Mouse (Mus musculus): ENCODE data around the gene Odf3l1. TPM values are rescaled to one million over a fixed set of nuclear protein-coding genes. Genes with fewer than 3 reads are reported as not detected.

Odf3l1 gene
- polyA plus RNA-seq, 1 experiment from 2014 or later = 1.7 TPM

DNA sequence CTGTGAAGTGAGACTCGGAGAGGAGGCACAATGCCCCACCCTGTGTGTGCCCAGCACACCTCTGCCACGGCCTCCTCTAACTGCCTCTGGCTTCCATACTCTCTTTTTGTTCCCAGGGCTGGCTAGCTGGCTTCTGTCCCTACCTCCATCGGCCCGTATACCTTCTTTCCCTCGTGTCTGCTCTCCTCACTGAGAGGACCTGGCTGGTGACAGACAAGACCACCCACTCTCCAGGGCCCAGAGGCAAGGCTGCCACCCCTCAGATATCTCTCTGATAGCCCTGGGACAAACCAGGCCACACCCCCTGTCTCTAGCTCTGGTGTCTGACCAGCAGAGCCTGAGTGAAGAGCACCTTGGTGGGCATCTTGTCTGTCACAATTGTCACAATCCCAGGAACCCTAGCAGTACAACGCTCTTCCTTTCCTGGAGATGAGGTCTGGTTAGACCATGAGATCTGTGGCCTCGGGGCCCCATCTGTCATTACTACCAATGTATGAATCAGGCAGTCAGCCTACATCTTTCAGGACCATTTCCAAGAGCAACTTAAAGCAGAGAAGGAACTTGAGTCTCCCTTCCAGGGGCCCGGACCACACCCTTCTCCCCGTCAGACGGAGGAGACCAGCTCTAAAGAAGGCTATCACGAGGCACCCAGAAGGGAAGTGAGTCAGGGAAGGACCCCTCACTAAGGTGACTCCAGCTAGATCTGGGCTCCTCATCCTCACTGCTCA is 1.4 kb upstream of the Odf3l1 start:
- Histone ChIP-seq H3K4me2 (ENCODE audit: low read depth, low read length) (peak overlapping the region; percentile 71), H3K9ac (ENCODE audit: low read depth, low read length) (peak overlapping the region; percentile 77), H3K27me3 (replicated peaks; ENCODE audit: control insufficient read depth, insufficient read depth, low read length) (no peaks in the 10 kb centered on the region), H3K9me3 (ENCODE audit: control insufficient read depth, low read length) (no peaks in the 10 kb centered on the region), H3K4me1 (ENCODE audit: control insufficient read depth, insufficient read depth, low read length) (peaks cover 70% of the 10 kb centered on the region), H3K36me3 (ENCODE audit: control insufficient read depth, insufficient read depth, low read length) (no peaks in the 10 kb centered on the region), H3K27ac (replicated peaks; ENCODE audit: low read depth, low read length) (peak overlapping the region; percentile 34; the same call in 1 of the 2 replicates), H3K4me3 (ENCODE audit: low read depth, low read length) (peak overlapping the region; percentile 57)
- DNase-seq (ENCODE audit: low spot score) (no peak), ATAC-seq (ENCODE audit: low read depth) (no peak)
- 47% methylated on average over 11 of the region's 11 CpGs for WGBS

GRCm38 (mm10) chr9:56864832-56865231 is 353 bp upstream of the Odf3l1 start, which contains the start of gene Cspg4:
Gene Cspg4 (plus strand): TSS chr9:56865033.
- ATAC-seq (ENCODE audit: low read depth) (peak; percentile 56), DNase-seq (ENCODE audit: low spot score) (peak; percentile 83)
- Histone ChIP-seq H3K4me1 (ENCODE audit: control insufficient read depth, insufficient read depth, low read length) (peaks cover 65% of the 10 kb centered on the region), H3K36me3 (ENCODE audit: control insufficient read depth, insufficient read depth, low read length) (no peaks in the 10 kb centered on the region), H3K4me3 (ENCODE audit: low read depth, low read length) (peak within 1 kb of the TSS; percentile 57), H3K9me3 (ENCODE audit: control insufficient read depth, low read length) (no peaks in the 10 kb centered on the region), H3K4me2 (ENCODE audit: low read depth, low read length) (peak within 1 kb of the TSS; percentile 71), H3K9ac (ENCODE audit: low read depth, low read length) (peak within 1 kb of the TSS; percentile 77), H3K27ac (replicated peaks; ENCODE audit: low read depth, low read length) (peak within 1 kb of the TSS; percentile 34), H3K27me3 (replicated peaks; ENCODE audit: control insufficient read depth, insufficient read depth, low read length) (no peaks in the 10 kb centered on the region)
- WGBS = 1% methylated on average over 11 of the region's 24 CpGs

DNA sequence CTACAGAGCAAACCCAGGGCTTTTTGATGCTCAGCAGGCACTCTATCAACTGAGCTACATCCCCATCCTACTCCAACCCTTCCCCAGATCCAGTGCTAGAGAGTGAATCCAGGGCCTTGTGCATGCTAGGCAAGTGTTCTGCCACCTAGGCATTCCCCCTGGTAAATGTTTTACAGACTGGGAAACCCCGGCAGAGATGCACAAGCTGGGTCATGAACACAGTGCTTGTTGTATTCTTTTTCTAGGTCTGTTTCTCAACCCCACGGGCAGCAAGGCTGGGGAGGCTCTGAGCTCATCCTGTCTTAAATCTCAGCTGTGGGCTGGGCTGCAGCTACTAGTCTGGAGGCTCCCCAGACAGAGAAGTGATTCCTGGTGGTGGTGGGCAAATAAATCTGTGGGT is 1.6 kb downstream of the Odf3l1 start:
- no peak for ATAC-seq (ENCODE audit: low read depth)
- H3K36me3 ChIP-seq (ENCODE audit: control insufficient read depth, insufficient read depth, low read length) = no peaks in the 10 kb centered on the region
- no peaks in the 10 kb centered on the region for H3K27me3 ChIP-seq (replicated peaks; ENCODE audit: control insufficient read depth, insufficient read depth, low read length)
- no peak overlapping the region for H3K27ac ChIP-seq (replicated peaks; ENCODE audit: low read depth, low read length)
- H3K9ac ChIP-seq (ENCODE audit: low read depth, low read length) = no peak overlapping the region
- H3K4me1 ChIP-seq (ENCODE audit: control insufficient read depth, insufficient read depth, low read length) = peaks cover 46% of the 10 kb centered on the region
- H3K4me2 ChIP-seq (ENCODE audit: low read depth, low read length) = no peak overlapping the region
- no peak overlapping the region for H3K4me3 ChIP-seq (ENCODE audit: low read depth, low read length)
- WGBS = 27% methylated on average over 2 of the region's 2 CpGs
- DNase-seq (ENCODE audit: low spot score) = no peak
- H3K9me3 ChIP-seq (ENCODE audit: control insufficient read depth, low read length) = no peaks in the 10 kb centered on the region

DNA sequence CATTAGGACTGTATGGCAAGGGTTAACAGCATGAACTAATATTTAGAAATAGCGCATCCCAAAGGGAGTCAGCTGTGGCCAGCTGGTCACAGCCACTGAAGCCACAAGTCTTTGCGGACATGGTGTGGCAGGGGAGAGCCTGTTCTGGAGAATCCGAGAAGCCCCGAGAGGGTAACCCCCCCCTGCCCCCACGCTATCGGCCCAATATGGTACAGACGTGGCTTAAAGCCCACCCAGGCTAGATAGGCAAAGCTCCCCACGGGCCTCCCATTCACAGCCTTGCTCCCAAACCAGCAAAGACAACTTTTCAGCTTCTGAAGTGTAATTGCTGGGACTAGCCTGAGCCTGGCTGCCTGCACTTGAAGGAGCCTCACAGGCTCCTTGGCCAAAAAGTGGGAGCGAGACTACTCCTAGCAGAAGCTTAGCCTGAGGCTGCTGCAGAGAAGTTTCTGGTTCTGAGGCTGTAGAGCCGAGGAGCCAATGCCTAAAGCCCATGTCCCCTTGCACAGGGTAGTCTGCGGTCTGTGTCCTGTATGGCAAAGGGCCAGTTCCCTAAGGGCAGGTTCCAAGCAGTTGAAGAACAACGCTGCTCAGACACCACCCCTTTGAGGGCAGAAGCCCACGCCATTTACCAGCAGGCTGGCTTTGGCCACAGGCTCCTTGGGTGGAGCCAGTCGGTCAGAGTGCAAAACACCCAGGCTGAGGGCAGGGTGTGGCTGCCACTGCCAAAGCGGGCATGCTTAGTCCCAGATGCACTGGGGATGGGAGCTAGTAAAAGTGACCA is 3.8 kb downstream of the Odf3l1 start:
- no peaks in the 10 kb centered on the region for H3K27me3 ChIP-seq (replicated peaks; ENCODE audit: control insufficient read depth, insufficient read depth, low read length)
- ATAC-seq (ENCODE audit: low read depth) (peak; percentile 16; the same call in 1 of the 2 replicates), DNase-seq (ENCODE audit: low spot score) (peak; percentile 50)
- WGBS = 37% methylated on average over 14 of the region's 15 CpGs
- H3K9ac ChIP-seq (ENCODE audit: low read depth, low read length) = no peak overlapping the region
- H3K36me3 ChIP-seq (ENCODE audit: control insufficient read depth, insufficient read depth, low read length) = no peaks in the 10 kb centered on the region
- H3K9me3 ChIP-seq (ENCODE audit: control insufficient read depth, low read length) = no peaks in the 10 kb centered on the region
- H3K4me1 ChIP-seq (ENCODE audit: control insufficient read depth, insufficient read depth, low read length) = peaks cover 27% of the 10 kb centered on the region
- no peak overlapping the region for H3K4me2 ChIP-seq (ENCODE audit: low read depth, low read length)
- H3K4me3 ChIP-seq (ENCODE audit: low read depth, low read length) = no peak overlapping the region
- H3K27ac ChIP-seq (replicated peaks; ENCODE audit: low read depth, low read length) = peak overlapping the region; percentile 34

- no peak for ATAC-seq (ENCODE audit: low read depth)
- Histone ChIP-seq H3K27me3 (replicated peaks; ENCODE audit: control insufficient read depth, insufficient read depth, low read length) (no peaks in the 10 kb centered on the region), H3K36me3 (ENCODE audit: control insufficient read depth, insufficient read depth, low read length) (no peaks in the 10 kb centered on the region), H3K27ac (replicated peaks; ENCODE audit: low read depth, low read length) (peak overlapping the region; percentile 34; the same call in 1 of the 2 replicates), H3K4me1 (ENCODE audit: control insufficient read depth, insufficient read depth, low read length) (peaks cover 24% of the 10 kb centered on the region), H3K4me3 (ENCODE audit: low read depth, low read length) (no peak overlapping the region), H3K4me2 (ENCODE audit: low read depth, low read length) (no peak overlapping the region), H3K9ac (ENCODE audit: low read depth, low read length) (no peak overlapping the region), H3K9me3 (ENCODE audit: control insufficient read depth, low read length) (no peaks in the 10 kb centered on the region)
- 72% methylated on average over 3 of the region's 3 CpGs for WGBS
- no peak for DNase-seq (ENCODE audit: low spot score)
Measured at GRCm38 (mm10) chr9:56860035-56860434, 4.4 kb downstream of the Odf3l1 start.

GRCm38 (mm10) chr9:56857463-56857862 is 7.0 kb downstream of the Odf3l1 start:
- DNase-seq (ENCODE audit: low spot score) (no peak), ATAC-seq (ENCODE audit: low read depth) (no peak)
- no peak overlapping the region for H3K27ac ChIP-seq (replicated peaks; ENCODE audit: low read depth, low read length)
- H3K9me3 ChIP-seq (ENCODE audit: control insufficient read depth, low read length) = no peaks in the 10 kb centered on the region
- no peaks in the 10 kb centered on the region for H3K27me3 ChIP-seq (replicated peaks; ENCODE audit: control insufficient read depth, insufficient read depth, low read length)
- H3K36me3 ChIP-seq (ENCODE audit: control insufficient read depth, insufficient read depth, low read length) = no peaks in the 10 kb centered on the region
- no peak overlapping the region for H3K4me3 ChIP-seq (ENCODE audit: low read depth, low read length)
- H3K9ac ChIP-seq (ENCODE audit: low read depth, low read length) = no peak overlapping the region
- WGBS = 33% methylated on average over 3 of the region's 3 CpGs
- no peak overlapping the region for H3K4me2 ChIP-seq (ENCODE audit: low read depth, low read length)
- peaks cover 5% of the 10 kb centered on the region; the same call in 1 of the 2 replicates for H3K4me1 ChIP-seq (ENCODE audit: control insufficient read depth, insufficient read depth, low read length)

- H3K27me3 ChIP-seq (replicated peaks; ENCODE audit: control insufficient read depth, insufficient read depth, low read length) = no peaks in the 10 kb centered on the region
- H3K9me3 ChIP-seq (ENCODE audit: control insufficient read depth, low read length) = no peaks in the 10 kb centered on the region
- ATAC-seq (ENCODE audit: low read depth) = peak; percentile 88
- H3K27ac ChIP-seq (replicated peaks; ENCODE audit: low read depth, low read length) = peak overlapping the region; percentile 79; the same call in 1 of the 2 replicates
- H3K36me3 ChIP-seq (ENCODE audit: control insufficient read depth, insufficient read depth, low read length) = no peaks in the 10 kb centered on the region
- peak overlapping the region; percentile 46 for H3K9ac ChIP-seq (ENCODE audit: low read depth, low read length)
- peak; percentile 86 for DNase-seq (ENCODE audit: low spot score)
- peak overlapping the region; percentile 28 for H3K4me2 ChIP-seq (ENCODE audit: low read depth, low read length)
- WGBS = 28% methylated on average over 11 of the region's 11 CpGs
- peaks cover 11% of the 10 kb centered on the region for H3K4me1 ChIP-seq (ENCODE audit: control insufficient read depth, insufficient read depth, low read length)
- H3K4me3 ChIP-seq (ENCODE audit: low read depth, low read length) = no peak overlapping the region
Measured at GRCm38 (mm10) chr9:56851778-56852177, 12.7 kb downstream of the Odf3l1 start.

DNA sequence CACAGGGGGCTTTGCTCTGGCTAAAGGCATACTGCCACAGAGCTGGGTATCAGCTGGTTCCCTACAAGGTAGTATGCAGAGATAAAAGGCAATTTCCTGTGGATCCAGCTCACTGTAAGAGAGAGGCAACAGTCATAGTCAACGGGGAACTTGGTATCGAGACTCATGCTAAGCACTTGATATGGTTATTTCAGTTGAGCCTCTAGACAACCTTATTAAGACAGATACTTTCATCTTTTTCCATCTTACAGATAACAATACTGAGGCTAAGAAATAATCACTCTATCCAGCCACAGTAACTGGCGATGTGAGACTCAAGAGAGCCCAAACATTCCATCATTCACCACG is 13.6 kb downstream of the Odf3l1 start:
- no peaks in the 10 kb centered on the region for H3K27me3 ChIP-seq (replicated peaks; ENCODE audit: control insufficient read depth, insufficient read depth, low read length)

More for the DNA sequence above, 13.6 kb downstream of the Odf3l1 start:
- Histone ChIP-seq H3K4me1 (ENCODE audit: control insufficient read depth, insufficient read depth, low read length) (peaks cover 11% of the 10 kb centered on the region), H3K9ac (ENCODE audit: low read depth, low read length) (no peak overlapping the region), H3K9me3 (ENCODE audit: control insufficient read depth, low read length) (no peaks in the 10 kb centered on the region), H3K27ac (replicated peaks; ENCODE audit: low read depth, low read length) (no peak overlapping the region), H3K36me3 (ENCODE audit: control insufficient read depth, insufficient read depth, low read length) (no peaks in the 10 kb centered on the region), H3K4me3 (ENCODE audit: low read depth, low read length) (no peak overlapping the region), H3K4me2 (ENCODE audit: low read depth, low read length) (no peak overlapping the region)
- DNase-seq (ENCODE audit: low spot score) = no peak
- ATAC-seq (ENCODE audit: low read depth) = no peak
- 83% methylated on average over 4 of the region's 4 CpGs for WGBS

Data from embryonic facial prominence, embryonic 14.5 days (tissue).